Mouse (Mus musculus) midbrain, embryonic 12.5 days (tissue): ENCODE measurements at regions not wholly inside any gene's neighbourhood (a gene's known extent, or its start where the extent isn't known, plus 50 kb on each side); places are given as distances from the start of the nearest gene placed in this dataset.

Experiments used
- ATAC-seq: fragments of 200-750 bp; cut with Nextera tagmentation; 2 replicates; pipeline ENCODE4 v1.8.0; 2017; ENCODE audit warnings: low read depth, moderate TSS enrichment, moderate library complexity; ENCODE audit not compliant: low FRiP score
- H3K27ac ChIP-seq: fragments of 300-500 bp; sonication (generic); replicated peaks from 2 replicates; pipeline ENCODE4 v1.5.1; 2016; ENCODE audit warnings: mild to moderate bottlenecking
- H3K27me3 ChIP-seq: fragments of 300-500 bp; sonication (generic); 2 replicates; pipeline ENCODE4 v1.6.1; 2016; ENCODE audit warnings: mild to moderate bottlenecking
- H3K36me3 ChIP-seq: fragments of 300-500 bp; sonication (generic); 2 replicates; pipeline ENCODE4 v1.6.1; 2016
- H3K4me1 ChIP-seq: fragments of 300-500 bp; sonication (generic); 2 replicates; pipeline ENCODE4 v1.6.1; 2016
- H3K4me2 ChIP-seq: fragments of 300-500 bp; sonication (generic); replicated peaks from 2 replicates; pipeline ENCODE4 v1.6.1; 2016; ENCODE audit warnings: mild to moderate bottlenecking, moderate library complexity
- H3K4me3 ChIP-seq: fragments of 300-500 bp; sonication (generic); 2 replicates; pipeline ENCODE4 v1.5.1; 2016; ENCODE audit warnings: mild to moderate bottlenecking
- H3K9ac ChIP-seq: fragments of 300-500 bp; sonication (generic); replicated peaks from 2 replicates; pipeline ENCODE4 v1.6.1; 2016; ENCODE audit warnings: mild to moderate bottlenecking, moderate library complexity
- H3K9me3 ChIP-seq: fragments of 300-500 bp; sonication (generic); 2 replicates; pipeline ENCODE4 v1.6.1; 2016; ENCODE audit warnings: mild to moderate bottlenecking
- WGBS: fragments of 180-500 bp; shearing (Covaris S2); methylation state at CpG from one replicate; pipeline ENCODE4 v1.1.7; 2016; 5-methylcytosine and 5-hydroxymethylcytosine counted together

GRCm38 (mm10) chr6:99964540-99964939, 238.3 kb upstream of the Prok2 start:
- Histone ChIP-seq H3K36me3 (no peaks in the 10 kb centered on the region), H3K9me3 (peaks cover 4% of the 10 kb centered on the region; the same call in 1 of the 2 replicates), H3K4me1 (peaks cover 6% of the 10 kb centered on the region; the same call in 1 of the 2 replicates), H3K4me3 (no peak overlapping the region), H3K27ac (no peak overlapping the region), H3K9ac (no peak overlapping the region), H3K27me3 (peaks cover 11% of the 10 kb centered on the region; the same call in 1 of the 2 replicates), H3K4me2 (no peak overlapping the region)
- WGBS, result 55% methylated on average over 3 of the region's 3 CpGs
- ATAC-seq, result no peak

- Histone ChIP-seq H3K4me3 (no peak overlapping the region), H3K4me1 (peaks cover 6% of the 10 kb centered on the region; the same call in 1 of the 2 replicates), H3K27me3 (peaks cover 11% of the 10 kb centered on the region; the same call in 1 of the 2 replicates), H3K4me2 (no peak overlapping the region), H3K9me3 (peaks cover 4% of the 10 kb centered on the region; the same call in 1 of the 2 replicates), H3K27ac (no peak overlapping the region), H3K36me3 (no peaks in the 10 kb centered on the region), H3K9ac (no peak overlapping the region)
- no peak for ATAC-seq
- 77% methylated on average over 4 of the region's 4 CpGs for WGBS
Observed at GRCm38 (mm10) chr6:99964007-99964406, 237.8 kb upstream of the Prok2 start.

GRCm38 (mm10) chr6:99959371-99959770, 233.2 kb upstream of the Prok2 start:
- peaks cover 12% of the 10 kb centered on the region for H3K4me1 ChIP-seq
- H3K9me3 ChIP-seq, result no peaks in the 10 kb centered on the region
- 14% methylated on average over 4 of the region's 4 CpGs for WGBS
- H3K27ac ChIP-seq, result no peak overlapping the region
- no peak overlapping the region for H3K9ac ChIP-seq
- no peak overlapping the region for H3K4me2 ChIP-seq
- peaks cover 15% of the 10 kb centered on the region; the same call in 1 of the 2 replicates for H3K27me3 ChIP-seq
- no peaks in the 10 kb centered on the region for H3K36me3 ChIP-seq
- H3K4me3 ChIP-seq, result no peak overlapping the region
- ATAC-seq, result no peak

GRCm38 (mm10) chr6:99954832-99955830, 228.9 kb upstream of the Prok2 start:
- H3K36me3 ChIP-seq, result no peaks in the 10 kb centered on the region
- H3K4me2 ChIP-seq, result no peak overlapping the region
- H3K9ac ChIP-seq, result no peak overlapping the region
- H3K9me3 ChIP-seq, result no peaks in the 10 kb centered on the region
- H3K4me1 ChIP-seq, result peaks cover 26% of the 10 kb centered on the region
- no peak overlapping the region for H3K4me3 ChIP-seq
- no peak overlapping the region for H3K27ac ChIP-seq
- 63% methylated on average over 22 of the region's 22 CpGs for WGBS
- H3K27me3 ChIP-seq, result peaks cover 33% of the 10 kb centered on the region
- ATAC-seq, result peak; percentile 81

GRCm38 (mm10) chr6:99953980-99954776, 228.0 kb upstream of the Prok2 start:
- no peaks in the 10 kb centered on the region for H3K9me3 ChIP-seq
- H3K4me2 ChIP-seq, result no peak overlapping the region
- no peak overlapping the region for H3K9ac ChIP-seq
- no peak overlapping the region for H3K4me3 ChIP-seq
- peak; percentile 39 for ATAC-seq
- 41% methylated on average over 11 of the region's 11 CpGs for WGBS
- H3K4me1 ChIP-seq, result peaks cover 26% of the 10 kb centered on the region
- no peaks in the 10 kb centered on the region for H3K36me3 ChIP-seq
- H3K27ac ChIP-seq, result no peak overlapping the region
- H3K27me3 ChIP-seq, result peaks cover 33% of the 10 kb centered on the region

GRCm38 (mm10) chr6:99950811-99951210, 224.6 kb upstream of the Prok2 start:
- Histone ChIP-seq H3K9ac (no peak overlapping the region), H3K4me1 (peaks cover 26% of the 10 kb centered on the region), H3K9me3 (no peaks in the 10 kb centered on the region), H3K27ac (no peak overlapping the region), H3K4me3 (no peak overlapping the region), H3K27me3 (peaks cover 27% of the 10 kb centered on the region), H3K36me3 (no peaks in the 10 kb centered on the region), H3K4me2 (no peak overlapping the region)
- no peak for ATAC-seq
- WGBS, result 88% methylated on average over 8 of the region's 8 CpGs

- H3K27me3 ChIP-seq, result peaks cover 22% of the 10 kb centered on the region; the same call in 1 of the 2 replicates
- H3K4me1 ChIP-seq, result peaks cover 6% of the 10 kb centered on the region; the same call in 1 of the 2 replicates
- H3K36me3 ChIP-seq, result no peaks in the 10 kb centered on the region
- no peak overlapping the region for H3K9ac ChIP-seq
- WGBS, result 43% methylated on average over 2 of the region's 2 CpGs
- no peak overlapping the region for H3K4me2 ChIP-seq
- no peak overlapping the region for H3K4me3 ChIP-seq
- ATAC-seq, result no peak
- H3K27ac ChIP-seq, result no peak overlapping the region
- H3K9me3 ChIP-seq, result no peaks in the 10 kb centered on the region
Observed at GRCm38 (mm10) chr6:99946917-99947316, 220.7 kb upstream of the Prok2 start.

- no peak for ATAC-seq
- no peak overlapping the region for H3K4me2 ChIP-seq
- 71% methylated on average over 3 of the region's 3 CpGs for WGBS
Observed at GRCm38 (mm10) chr6:99946481-99946880, 220.3 kb upstream of the Prok2 start.

GRCm38 (mm10) chr6:99945691-99946090, 219.5 kb upstream of the Prok2 start:
- H3K27me3 ChIP-seq, result peaks cover 30% of the 10 kb centered on the region; the same call in 1 of the 2 replicates
- H3K9me3 ChIP-seq, result no peaks in the 10 kb centered on the region
- ATAC-seq, result no peak
- H3K4me1 ChIP-seq, result no peaks in the 10 kb centered on the region
- no peaks in the 10 kb centered on the region for H3K36me3 ChIP-seq
- H3K9ac ChIP-seq, result no peak overlapping the region
- no peak overlapping the region for H3K4me2 ChIP-seq
- no peak overlapping the region for H3K4me3 ChIP-seq
- WGBS, result 81% methylated on average over 2 of the region's 2 CpGs
- no peak overlapping the region for H3K27ac ChIP-seq

More at GRCm38 (mm10) chr6:99946481-99946880, 220.3 kb upstream of the Prok2 start:
- 0 out of 2 replicates have a peak, but pooled peaks cover 25% of the 10 kb centered on the region for H3K27me3 ChIP-seq
- no peaks in the 10 kb centered on the region for H3K36me3 ChIP-seq
- H3K4me3 ChIP-seq, result no peak overlapping the region
- no peak overlapping the region for H3K27ac ChIP-seq
- H3K9ac ChIP-seq, result no peak overlapping the region
- H3K4me1 ChIP-seq, result peaks cover 2% of the 10 kb centered on the region; the same call in 1 of the 2 replicates
- no peaks in the 10 kb centered on the region for H3K9me3 ChIP-seq

- H3K9ac ChIP-seq, result no peak overlapping the region
- H3K4me3 ChIP-seq, result no peak overlapping the region
- H3K36me3 ChIP-seq, result no peaks in the 10 kb centered on the region
- ATAC-seq, result no peak
- peaks cover 22% of the 10 kb centered on the region for H3K4me1 ChIP-seq
- 73% methylated on average over 1 of the region's 1 CpGs for WGBS
- H3K9me3 ChIP-seq, result no peaks in the 10 kb centered on the region
- H3K4me2 ChIP-seq, result no peak overlapping the region
- no peak overlapping the region for H3K27ac ChIP-seq
- peaks cover 37% of the 10 kb centered on the region for H3K27me3 ChIP-seq
Observed at GRCm38 (mm10) chr6:99942958-99943357, 216.8 kb upstream of the Prok2 start.

- H3K27me3 ChIP-seq, result peaks cover 42% of the 10 kb centered on the region
- 75% methylated on average over 5 of the region's 5 CpGs for WGBS
- H3K4me2 ChIP-seq, result no peak overlapping the region
- no peak overlapping the region for H3K27ac ChIP-seq
- H3K9ac ChIP-seq, result no peak overlapping the region
- H3K4me1 ChIP-seq, result peaks cover 22% of the 10 kb centered on the region
- no peaks in the 10 kb centered on the region for H3K36me3 ChIP-seq
- H3K4me3 ChIP-seq, result no peak overlapping the region
- no peaks in the 10 kb centered on the region for H3K9me3 ChIP-seq
- no peak for ATAC-seq
Observed at GRCm38 (mm10) chr6:99940118-99940517, 213.9 kb upstream of the Prok2 start.
